Comparison of ENCODE assay signal across 11 mouse cellular contexts in the genomic region with DNA sequence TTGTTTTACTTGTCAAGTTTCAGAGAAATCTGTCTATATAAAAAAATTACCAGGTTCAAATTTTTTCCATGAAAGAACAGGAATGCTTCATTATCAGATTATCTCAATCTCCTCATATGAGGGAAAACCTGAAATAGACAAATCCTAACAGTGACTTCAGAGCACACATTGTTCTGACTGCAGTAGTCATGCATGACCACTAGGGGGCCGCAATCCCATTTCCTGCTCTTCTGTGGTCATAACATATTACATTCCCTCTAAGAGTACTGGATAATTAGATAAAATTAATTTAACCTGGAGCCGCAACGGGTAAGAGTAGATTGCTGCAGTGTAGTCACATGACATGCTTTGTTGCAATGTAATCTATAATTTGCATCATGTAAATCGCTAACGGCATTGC. TPM values are rescaled to one million over a fixed set of nuclear protein-coding genes. Genes with fewer than 3 reads are reported as not detected.
DNase-seq lines count a peak whose midpoint lies in the region; ATAC-seq lines count a peak whose summit lies in the region.
"Had no signal": no experiment of that assay in that cellular context is flagged by ENCODE, and none has a peak within 500 bp of the region (broad histone marks: within the 10 kb centered on the region; RNA-seq: fewer than 3 reads in every experiment).

No protein-coding gene starts in this region.

- peak; percentile 31 to 33 for DNase-seq in cerebellum, postnatal 10 days
- DNase-seq in kidney, postnatal 4 days, result peak; percentile 11
- DNase-seq in kidney, adult 11 months, result no peak
- peak; percentile 6 for DNase-seq in 416B (ENCODE audit: low read depth)
- DNase-seq in c-Kit-positive CD71-positive TER-119-positive erythroid progenitor cells, embryonic 14.5 days (ENCODE audit: low spot score), result peak; percentile 3
- no peak for DNase-seq in B cell, adult 2 months
- DNase-seq in heart, postnatal 25 days (ENCODE audit: low spot score), result no peak
- DNase-seq: liver, embryonic 13.5 days; thymus, adult 18-20 months had no signal

- intact Hi-C loops in heart, postnatal 25 days (cut with DNase I), result no loop called here

- ATAC-seq in cerebellum, adult (ENCODE audit: insufficient number of reproducible peaks, low FRiP score, low TSS enrichment), result no peak
- ATAC-seq: intestine, embryonic 15.5 days had no signal

RNA-seq across cellular contexts. Expression of a gene that starts 17.6 kb away (rescaled TPM):
- total RNA-seq in heart, postnatal 25 days (2021), result not detected

Comparison
In these comparisons a context has a peak if more than half of its experiments do, and no peak if none do; other contexts are left out.
1. DNase-seq: peak in cerebellum, postnatal 10 days (2 of 2), kidney, postnatal 4 days (2 of 2), 416B (single experiment) and c-Kit-positive CD71-positive TER-119-positive erythroid progenitor cells, embryonic 14.5 days (single experiment); none in kidney, adult 11 months (single experiment), B cell, adult 2 months (0 of 2) and heart, postnatal 25 days (single experiment).